Mouse (Mus musculus): Measurements from ENCODE around the gene Lgals3bp.

DNA sequence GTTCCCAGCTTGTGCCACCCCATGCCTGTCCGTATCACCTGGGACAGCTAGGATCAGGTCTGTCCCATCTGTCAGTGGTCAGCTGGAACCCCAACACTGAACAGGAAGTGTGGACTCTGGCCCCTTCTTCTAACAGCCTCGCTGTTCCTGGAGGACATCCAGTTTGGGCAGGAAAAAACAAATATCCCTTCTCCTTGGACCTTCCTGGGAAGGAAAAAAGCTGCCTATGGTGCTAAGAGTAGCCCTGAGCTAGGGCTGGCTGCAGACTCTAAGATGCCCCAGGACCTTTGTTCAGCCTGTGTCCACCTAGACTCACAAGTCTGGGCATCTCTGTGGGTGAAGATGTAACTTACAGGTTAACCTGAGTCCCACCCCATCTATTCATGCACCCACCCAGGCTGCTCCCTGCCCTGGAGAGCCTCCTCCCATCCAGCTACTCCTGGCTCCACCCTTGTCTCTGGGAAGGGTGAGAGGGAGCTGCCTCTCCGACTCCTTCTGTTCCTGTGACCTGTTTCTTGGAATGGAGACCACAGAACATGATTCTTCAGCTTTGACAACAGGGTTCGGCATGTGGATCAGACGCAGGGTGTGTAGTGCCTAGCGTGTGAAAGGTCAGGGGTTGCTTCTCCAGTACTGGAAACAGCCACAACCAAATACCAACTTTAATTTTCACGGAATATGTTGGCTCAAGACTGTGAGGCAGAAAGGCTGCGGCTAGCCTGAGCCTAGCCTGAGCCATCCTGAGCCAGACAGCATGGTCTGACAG is 27.2 kb upstream of the Lgals3bp start:
- TF ChIP-seq CTCF (conservative IDR thresholded peaks at IDR 0.05; ENCODE audit: low read length) (no peak), NANOG (IDR thresholded peaks at IDR 0.05; ENCODE audit: borderline replicate concordance, low read length) (no peak)

All from E14TG2a.4 (cell line).